Mouse (Mus musculus) embryonic facial prominence, embryonic 14.5 days (tissue): Measurements from ENCODE around the gene Git1. TPM values are rescaled to one million over a fixed set of nuclear protein-coding genes. Genes with fewer than 3 reads are reported as not detected.

Experiments used
- ATAC-seq: fragments of 200-750 bp; cut with Nextera tagmentation; 2 replicates; pipeline ENCODE4 v1.8.0; 2017; ENCODE audit warnings: low read depth, moderate number of reproducible peaks, moderate TSS enrichment
- DNase-seq: peaks from one replicate; pipeline ENCODE4 v3.0.0-alpha.2; 2015; ENCODE audit warnings: low spot score
- H3K27ac ChIP-seq: fragments of 300-500 bp; sonication (generic); replicated peaks from 2 replicates; pipeline ENCODE4 v1.5.1; 2014; ENCODE audit warnings: low read depth, mild to moderate bottlenecking, low read length, moderate library complexity
- H3K27me3 ChIP-seq: fragments of 300-500 bp; sonication (generic); replicated peaks from 2 replicates; pipeline ENCODE4 v1.6.1; 2014; ENCODE audit warnings: low read length; ENCODE audit not compliant: control insufficient read depth, insufficient read depth
- H3K36me3 ChIP-seq: fragments of 300-500 bp; sonication (generic); 2 replicates; pipeline ENCODE4 v1.6.1; 2014; ENCODE audit warnings: low read length, mixed read lengths; ENCODE audit not compliant: control insufficient read depth, insufficient read depth
- H3K4me1 ChIP-seq: fragments of 300-500 bp; sonication (generic); 2 replicates; pipeline ENCODE4 v1.6.1; 2014; ENCODE audit warnings: antibody characterized with exemption, low read length; ENCODE audit not compliant: control insufficient read depth, insufficient read depth
- H3K4me2 ChIP-seq: fragments of 300-500 bp; sonication (generic); 2 replicates; pipeline ENCODE4 v1.6.1; 2014; ENCODE audit warnings: low read depth, mild to moderate bottlenecking, low read length, moderate library complexity, mixed read lengths
- H3K4me3 ChIP-seq: fragments of 300-500 bp; sonication (generic); 2 replicates; pipeline ENCODE4 v1.5.1; 2014; ENCODE audit warnings: low read depth, mild to moderate bottlenecking, low read length
- H3K9ac ChIP-seq: fragments of 300-500 bp; sonication (generic); 2 replicates; pipeline ENCODE4 v1.6.1; 2014; ENCODE audit warnings: low read depth, mild to moderate bottlenecking, low read length, moderate library complexity, mixed read lengths
- H3K9me3 ChIP-seq: fragments of 300-500 bp; sonication (generic); 2 replicates; pipeline ENCODE4 v1.6.1; 2016; ENCODE audit warnings: low read length; ENCODE audit not compliant: control insufficient read depth
- WGBS: fragments of 180-500 bp; shearing (Covaris S2); extraction: QIAGEN DNeasy Blood & Tissue Kit; methylation state at CpG from one replicate; pipeline ENCODE4 v1.1.7; 2014; 5-methylcytosine and 5-hydroxymethylcytosine counted together
- polyA plus RNA-seq: library from polyadenylated mRNA; unstranded; fragments of >200 nt; fragmentation: Nextera tagmentation; extraction: Ambion mirVana; gene quantifications from 2 replicates; pipeline ENCODE4 v1.2.1, GENCODE M21; 2014

The Git1 gene
- polyA plus RNA-seq, 1 experiment from 2014 or later = 15.1 TPM

- peak overlapping the region; percentile 25; the same call in 1 of the 2 replicates for H3K9ac ChIP-seq
- H3K9me3 ChIP-seq = no peaks in the 10 kb centered on the region
- no peaks in the 10 kb centered on the region for H3K27me3 ChIP-seq
- no peak overlapping the region for H3K4me3 ChIP-seq
- H3K4me2 ChIP-seq = 0 out of 2 replicates have a peak overlapping the region, but pooled peaks have one; percentile 7
- 61% methylated on average over 5 of the region's 5 CpGs for WGBS
- H3K36me3 ChIP-seq = no peaks in the 10 kb centered on the region
- H3K4me1 ChIP-seq = peaks cover 44% of the 10 kb centered on the region
- DNase-seq (peak; percentile 42), ATAC-seq (no peak)
- no peak overlapping the region for H3K27ac ChIP-seq
Measured at GRCm38 (mm10) chr11:77486798-77487197, 6.6 kb upstream of the Git1 start.

GRCm38 (mm10) chr11:77488771-77489581 lies 4.4 kb upstream of the Git1 start:
- Histone ChIP-seq H3K9ac (peak overlapping the region; percentile 84), H3K4me3 (peak overlapping the region; percentile 91), H3K9me3 (no peaks in the 10 kb centered on the region), H3K27ac (peak overlapping the region; percentile 70; the same call in 1 of the 2 replicates), H3K27me3 (no peaks in the 10 kb centered on the region), H3K36me3 (no peaks in the 10 kb centered on the region), H3K4me2 (peak overlapping the region; percentile 95), H3K4me1 (peaks cover 50% of the 10 kb centered on the region)
- DNase-seq (no peak), ATAC-seq (no peak)
- 3% methylated on average over 25 of the region's 55 CpGs for WGBS

DNA sequence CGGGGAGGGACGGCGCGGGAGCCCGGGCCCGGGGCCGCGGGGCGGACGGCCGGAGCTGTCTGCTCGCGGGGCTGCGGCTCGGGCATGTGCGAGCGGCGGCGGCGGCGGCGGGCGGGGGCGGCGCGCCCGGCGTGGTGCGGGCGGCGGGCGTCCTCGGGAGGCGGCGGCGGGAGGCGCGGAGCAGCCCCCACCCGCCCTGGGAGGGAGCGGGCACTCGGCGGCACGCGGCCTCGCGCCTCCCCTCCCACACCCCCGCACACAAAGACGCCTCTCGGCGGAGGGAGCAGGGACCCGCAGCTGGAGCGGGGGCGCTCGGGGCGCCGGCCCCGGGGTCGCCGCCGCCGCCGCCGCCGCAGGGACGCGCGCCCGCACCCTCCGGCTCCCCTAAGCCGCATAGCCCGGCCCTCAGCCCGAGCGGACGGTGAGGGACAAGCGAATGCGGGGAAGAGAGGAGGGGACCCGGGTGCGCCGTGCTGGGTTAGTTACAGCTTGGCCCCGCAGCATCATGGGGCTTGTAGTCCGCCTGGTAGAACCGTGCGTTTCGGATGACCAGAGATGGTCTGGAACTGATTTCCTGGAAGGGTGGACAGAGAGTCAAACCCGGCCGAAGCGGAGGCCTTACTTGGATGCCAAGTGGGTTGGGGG lies 3.6 kb upstream of the Git1 start, which contains the start of gene Ankrd13b:
Gene Ankrd13b (minus strand): TSS at position 88 of the 645 bp plus-strand sequence.
- Histone ChIP-seq H3K4me2 (peak within 1 kb of the TSS; percentile 95), H3K9me3 (no peaks in the 10 kb centered on the region), H3K4me3 (peak within 1 kb of the TSS; percentile 91), H3K36me3 (no peaks in the 10 kb centered on the region), H3K27ac (peak within 1 kb of the TSS; percentile 70; the same call in 1 of the 2 replicates), H3K4me1 (peaks cover 58% of the 10 kb centered on the region), H3K9ac (peak within 1 kb of the TSS; percentile 84), H3K27me3 (no peaks in the 10 kb centered on the region)
- under 1% methylated on average over 10 of the region's 87 CpGs for WGBS
- ATAC-seq (peak; percentile 53), DNase-seq (peak; percentile 91)

GRCm38 (mm10) chr11:77490451-77490850 lies 2.9 kb upstream of the Git1 start:
- Histone ChIP-seq H3K4me1 (peaks cover 56% of the 10 kb centered on the region), H3K36me3 (no peaks in the 10 kb centered on the region), H3K4me3 (peak overlapping the region; percentile 91; the same call in 1 of the 2 replicates), H3K4me2 (peak overlapping the region; percentile 95), H3K27me3 (no peaks in the 10 kb centered on the region), H3K27ac (peak overlapping the region; percentile 92), H3K9me3 (no peaks in the 10 kb centered on the region), H3K9ac (0 out of 2 replicates have a peak overlapping the region, but pooled peaks have one; percentile 84)
- 60% methylated on average over 6 of the region's 6 CpGs for WGBS
- DNase-seq = no peak
- ATAC-seq = no peak

DNA sequence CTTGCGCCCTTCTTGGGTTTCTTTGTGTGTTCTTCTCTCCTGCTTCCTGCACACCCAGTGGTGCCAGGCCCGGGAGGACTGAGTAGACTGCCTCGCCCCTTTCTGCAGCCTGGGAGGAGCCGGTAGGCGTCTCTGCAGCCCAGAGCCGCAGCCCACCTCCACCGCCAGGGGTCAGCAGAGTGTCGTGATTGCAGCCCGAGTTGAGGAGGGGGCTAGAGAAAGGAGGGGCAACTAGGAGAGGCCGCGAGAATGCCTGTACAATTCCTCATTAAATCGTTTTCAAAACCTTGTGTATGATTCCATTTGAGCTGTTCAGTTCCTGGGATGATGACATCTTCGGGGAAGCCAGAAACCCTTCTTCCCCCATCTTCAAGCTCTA lies 2.2 kb upstream of the Git1 start:
- peak overlapping the region; percentile 70 for H3K9ac ChIP-seq
- H3K27ac ChIP-seq = peak overlapping the region; percentile 92
- WGBS = 0% methylated on average over 13 of the region's 13 CpGs
- ATAC-seq (peak; percentile 80), DNase-seq (peak; percentile 96)
- H3K9me3 ChIP-seq = no peaks in the 10 kb centered on the region
- no peaks in the 10 kb centered on the region for H3K36me3 ChIP-seq
- H3K4me2 ChIP-seq = peak overlapping the region; percentile 95
- H3K4me3 ChIP-seq = peak overlapping the region; percentile 86
- H3K27me3 ChIP-seq = no peaks in the 10 kb centered on the region
- peaks cover 55% of the 10 kb centered on the region for H3K4me1 ChIP-seq

DNA sequence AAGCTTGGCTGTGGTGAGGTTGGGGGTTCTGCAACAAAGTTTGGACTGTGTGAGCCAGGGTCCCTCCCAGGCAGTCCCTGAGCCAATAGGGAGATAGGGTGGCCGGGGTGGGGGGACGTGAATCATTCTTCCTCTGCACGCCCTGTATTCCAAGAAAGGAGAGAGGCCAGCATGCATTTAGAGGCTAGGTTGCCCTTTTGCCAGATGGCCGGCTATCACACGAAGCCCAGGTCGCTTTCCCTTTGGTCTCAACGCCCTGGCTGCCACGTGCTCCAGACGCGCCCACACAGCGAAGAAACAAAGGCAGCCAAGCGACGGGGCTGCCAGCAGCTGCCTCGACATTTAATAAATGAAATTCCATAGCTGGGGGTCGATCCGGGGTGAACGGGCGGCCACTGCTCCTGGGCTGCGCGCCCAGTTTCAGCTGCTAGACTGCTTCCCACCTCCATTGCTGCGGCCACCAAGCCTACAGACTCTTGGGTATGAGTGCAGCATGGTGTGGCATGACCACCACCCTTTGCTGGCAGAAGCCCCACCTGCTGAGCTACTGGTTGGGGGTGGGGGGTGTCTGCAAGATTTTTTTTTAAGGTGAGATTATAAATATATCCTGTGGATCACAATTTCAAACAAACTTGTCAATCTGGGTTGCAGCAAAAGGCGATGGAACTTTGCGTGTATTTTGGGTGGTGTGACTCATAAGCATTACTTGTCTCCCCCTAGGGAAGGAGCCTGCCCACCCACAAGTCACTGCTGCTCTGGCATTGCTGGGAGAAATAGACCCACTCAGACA lies 1.7 kb upstream of the Git1 start:
- no peaks in the 10 kb centered on the region for H3K36me3 ChIP-seq
- peak overlapping the region; percentile 95 for H3K4me2 ChIP-seq
- 0% methylated on average over 18 of the region's 23 CpGs for WGBS
- DNase-seq (peak; percentile 93), ATAC-seq (peak; percentile 81)
- H3K27me3 ChIP-seq = no peaks in the 10 kb centered on the region
- peak overlapping the region; percentile 92 for H3K27ac ChIP-seq
- peak overlapping the region; percentile 86 for H3K4me3 ChIP-seq
- H3K4me1 ChIP-seq = peaks cover 54% of the 10 kb centered on the region
- H3K9me3 ChIP-seq = no peaks in the 10 kb centered on the region
- peak overlapping the region; percentile 70 for H3K9ac ChIP-seq

GRCm38 (mm10) chr11:77492311-77492871 lies 971 bp upstream of the Git1 start:
- no peaks in the 10 kb centered on the region for H3K36me3 ChIP-seq
- ATAC-seq (no peak), DNase-seq (peak; percentile 47)
- H3K4me1 ChIP-seq = peaks cover 50% of the 10 kb centered on the region
- H3K9me3 ChIP-seq = no peaks in the 10 kb centered on the region
- under 1% methylated on average over 16 of the region's 18 CpGs for WGBS
- H3K27ac ChIP-seq = peak overlapping the region; percentile 92
- H3K9ac ChIP-seq = peak overlapping the region; percentile 70
- peak overlapping the region; percentile 86 for H3K4me3 ChIP-seq
- H3K27me3 ChIP-seq = no peaks in the 10 kb centered on the region
- H3K4me2 ChIP-seq = peak overlapping the region; percentile 95

- Histone ChIP-seq H3K9ac (peak overlapping the region; percentile 70), H3K4me1 (peaks cover 45% of the 10 kb centered on the region), H3K4me2 (peak overlapping the region; percentile 95), H3K4me3 (peak overlapping the region; percentile 86), H3K27ac (peak overlapping the region; percentile 92), H3K36me3 (no peaks in the 10 kb centered on the region), H3K9me3 (no peaks in the 10 kb centered on the region), H3K27me3 (no peaks in the 10 kb centered on the region)
- peak; percentile 97 for DNase-seq
- peak; percentile 79 for ATAC-seq
- 0% methylated on average over 11 of the region's 32 CpGs for WGBS
Measured at GRCm38 (mm10) chr11:77492911-77493332, 440 bp upstream of the Git1 start.
